Mouse (Mus musculus): ENCODE measurements around the gene Zfyve1.

Zfyve1 gene

DNA sequence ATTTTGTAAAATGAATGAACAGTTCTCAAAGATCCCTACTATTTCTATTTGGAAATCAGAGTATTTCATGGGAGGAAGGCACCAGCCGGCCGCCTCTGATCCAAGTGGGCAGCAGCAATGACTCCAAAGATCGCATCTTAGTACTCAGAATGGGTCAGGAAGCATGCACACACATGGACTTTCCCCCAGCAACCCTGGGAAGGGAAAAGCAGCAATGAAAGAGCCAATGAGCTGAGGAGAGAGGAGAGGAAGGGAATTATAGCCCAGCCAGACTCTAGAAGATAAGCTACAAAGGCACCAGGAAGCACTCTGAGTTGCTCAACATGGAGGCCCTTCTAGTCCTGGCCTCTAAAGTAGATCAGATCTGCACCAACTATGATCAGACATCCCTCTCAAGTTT, 16.7 kb downstream of the Zfyve1 start:
- DNase-seq (ENCODE audit: low spot score in 2 of 2): no peak

DNA sequence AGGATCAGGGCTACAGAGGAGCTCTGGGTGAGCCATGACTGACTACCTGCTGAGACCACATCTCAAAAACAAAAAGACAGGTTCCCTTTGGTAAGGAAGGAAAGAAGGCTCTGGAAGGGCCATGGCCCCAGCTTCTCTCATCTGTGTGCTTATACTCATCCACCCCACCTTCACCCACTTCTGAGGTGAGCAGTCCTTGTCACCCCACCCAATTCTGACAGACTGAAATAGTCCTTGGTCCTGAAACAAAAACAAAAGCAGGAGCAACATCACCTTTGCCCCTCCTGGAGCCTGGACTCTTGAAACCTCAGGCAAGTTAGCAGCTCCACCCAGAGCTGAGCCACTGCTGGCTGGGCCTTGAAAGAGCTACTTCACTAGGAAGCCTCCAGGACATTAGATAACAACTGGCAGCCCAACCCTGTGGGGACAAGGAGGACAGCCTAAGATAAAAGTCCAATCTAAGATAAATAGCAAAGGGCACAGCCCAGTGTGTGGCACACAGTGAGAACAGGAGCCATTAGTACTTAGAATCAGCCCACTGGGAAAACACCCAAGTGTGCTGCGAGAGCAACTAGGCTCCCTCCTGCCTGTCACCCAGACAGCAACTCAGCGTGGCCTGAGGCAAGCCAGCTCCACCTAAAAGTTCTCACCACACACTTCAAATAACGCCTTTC, 18.0 kb downstream of the Zfyve1 start:
- DNase-seq (ENCODE audit: low spot score in 2 of 2): no peak

DNA sequence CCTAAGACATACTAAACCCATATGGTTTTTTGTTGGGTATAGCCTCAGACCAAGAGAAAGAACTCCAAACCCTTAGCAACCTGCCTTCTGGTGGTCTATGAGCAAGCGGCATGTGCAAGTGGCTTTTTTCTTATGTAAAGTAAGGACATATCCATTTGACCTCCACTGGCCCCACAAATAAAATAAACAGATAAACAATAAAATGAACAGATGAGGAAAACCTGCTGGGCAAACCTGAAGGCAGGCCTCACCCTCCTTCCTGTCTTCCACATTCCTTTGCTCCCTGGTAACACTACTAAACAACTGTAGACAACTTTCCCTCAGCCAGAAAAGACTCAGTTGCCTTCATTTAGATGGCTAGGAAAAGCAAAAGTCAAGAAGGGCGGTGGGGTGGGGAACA, 18.7 kb downstream of the Zfyve1 start:
- DNase-seq (ENCODE audit: low spot score in 2 of 2): no peak

DNA sequence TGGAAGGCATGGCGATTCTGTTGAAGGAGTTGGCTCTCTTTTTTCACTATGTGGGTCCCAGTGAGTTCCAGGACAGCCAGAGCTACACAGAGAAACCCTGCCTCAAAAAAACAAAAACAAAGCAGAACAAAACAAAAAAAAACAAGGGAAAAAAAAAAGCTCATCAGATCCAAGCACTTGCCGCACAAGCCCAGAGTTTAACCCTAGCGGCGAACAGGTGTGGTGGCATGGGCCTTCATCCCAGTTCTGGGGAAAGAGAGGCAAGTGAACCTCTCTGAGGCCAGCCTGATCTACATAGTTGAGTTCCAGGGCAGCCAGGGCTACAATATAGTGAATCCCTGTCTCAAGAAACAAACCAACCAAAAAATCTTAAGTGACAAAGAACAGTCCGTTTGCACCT, 19.6 kb downstream of the Zfyve1 start:
- DNase-seq (ENCODE audit: low spot score in 2 of 2): no peak

DNA sequence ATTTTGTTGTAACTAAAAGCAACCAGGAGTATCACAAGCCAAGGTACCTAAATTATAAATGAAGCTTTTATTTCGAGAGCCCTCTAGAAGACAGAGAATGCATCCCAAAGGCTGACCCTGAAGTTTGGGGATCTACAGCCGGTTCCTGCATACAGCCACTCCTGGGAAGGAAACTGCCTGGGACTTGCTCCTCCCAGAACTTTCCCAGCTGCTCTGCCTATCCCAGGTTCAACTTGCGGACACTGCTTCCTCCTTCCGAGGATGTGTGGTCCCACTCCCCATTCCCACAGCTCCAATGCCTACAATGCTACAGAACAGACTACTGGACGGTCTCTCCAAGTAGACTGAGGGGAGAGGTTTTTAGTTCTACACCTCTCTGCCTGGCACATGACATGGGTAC, 24.3 kb downstream of the Zfyve1 start:
- DNase-seq (ENCODE audit: low spot score in 2 of 2): no peak

DNA sequence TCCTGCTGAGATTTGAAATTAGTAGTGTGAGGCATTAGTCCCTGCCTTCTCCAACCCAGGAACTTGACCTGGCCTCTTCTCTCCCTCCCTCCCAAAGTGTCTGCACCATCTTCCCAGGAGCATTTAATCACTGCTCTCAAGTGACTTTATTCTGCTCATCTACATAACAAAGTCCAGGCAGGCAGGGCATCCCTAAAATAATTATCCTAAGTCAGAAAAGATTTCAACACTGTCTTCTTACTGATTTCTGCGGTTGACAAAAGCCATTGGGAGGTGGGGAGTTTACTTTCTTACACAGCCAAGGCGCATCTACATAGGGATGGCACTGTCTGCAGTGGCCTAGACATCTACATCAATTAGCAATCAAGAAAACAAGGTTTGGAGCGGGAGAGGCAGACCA, 27.2 kb downstream of the Zfyve1 start:
- no peak for DNase-seq (ENCODE audit: low spot score in 2 of 2)

DNA sequence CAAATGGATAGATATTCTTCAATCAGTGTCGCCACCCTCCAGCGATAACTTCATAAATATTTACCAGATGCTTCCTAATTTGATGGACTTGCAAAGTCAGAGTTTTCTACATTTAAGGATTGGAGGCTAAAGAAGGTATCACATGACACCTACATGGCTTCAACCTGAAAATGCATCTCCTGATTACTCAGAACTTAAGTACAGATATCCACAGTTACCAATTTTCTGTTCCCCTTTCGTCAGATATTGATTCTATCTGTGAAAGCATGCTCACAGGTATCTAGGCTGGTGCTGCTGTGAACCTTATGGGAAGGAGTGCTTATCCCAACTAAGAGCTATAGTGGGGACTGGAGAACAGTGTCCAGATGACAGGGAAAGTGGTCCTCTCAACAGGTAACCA, 34.4 kb downstream of the Zfyve1 start:
- no peak for DNase-seq (ENCODE audit: low spot score in 2 of 2)

DNA sequence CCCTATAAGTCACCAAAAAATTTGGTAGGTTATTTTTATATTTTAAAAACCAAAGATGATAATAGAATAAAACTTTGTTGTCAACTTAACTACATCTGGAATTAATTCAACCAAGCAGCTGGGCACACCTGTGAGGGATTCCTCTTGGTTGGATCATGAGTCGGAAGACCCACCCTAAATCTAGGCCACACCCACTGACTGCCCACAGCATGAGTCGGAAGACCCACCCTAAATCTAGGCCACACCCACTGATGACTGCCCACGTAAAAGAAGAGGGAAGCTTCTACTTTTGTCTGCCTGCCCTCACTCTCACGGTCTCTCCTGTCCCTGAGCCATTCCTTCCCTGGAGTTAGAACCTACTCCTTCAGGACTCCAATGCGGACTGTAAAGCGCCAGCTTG, 36.8 kb downstream of the Zfyve1 start:
- DNase-seq (ENCODE audit: low spot score in 2 of 2): no peak

DNA sequence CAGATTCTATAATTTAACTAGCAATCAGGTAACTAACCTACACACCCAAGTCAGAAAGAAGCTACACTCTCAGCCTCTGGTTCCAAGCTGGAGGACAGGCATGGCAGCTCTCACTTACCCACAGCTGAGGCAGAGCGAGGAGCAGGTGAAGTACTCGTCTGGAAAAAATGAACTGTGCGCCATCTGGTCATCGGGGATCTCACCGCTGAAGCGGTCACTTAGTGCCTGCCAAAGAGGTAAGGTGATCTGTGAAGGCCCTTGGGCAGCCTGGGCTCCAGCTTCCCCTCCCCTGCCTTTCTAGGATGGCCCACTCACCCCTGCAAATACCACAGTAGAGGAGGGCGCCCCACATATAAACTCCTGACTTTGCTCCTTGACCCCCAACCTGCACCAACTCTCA, 38.5 kb downstream of the Zfyve1 start:
- no peak for DNase-seq (ENCODE audit: low spot score in 2 of 2)

DNA sequence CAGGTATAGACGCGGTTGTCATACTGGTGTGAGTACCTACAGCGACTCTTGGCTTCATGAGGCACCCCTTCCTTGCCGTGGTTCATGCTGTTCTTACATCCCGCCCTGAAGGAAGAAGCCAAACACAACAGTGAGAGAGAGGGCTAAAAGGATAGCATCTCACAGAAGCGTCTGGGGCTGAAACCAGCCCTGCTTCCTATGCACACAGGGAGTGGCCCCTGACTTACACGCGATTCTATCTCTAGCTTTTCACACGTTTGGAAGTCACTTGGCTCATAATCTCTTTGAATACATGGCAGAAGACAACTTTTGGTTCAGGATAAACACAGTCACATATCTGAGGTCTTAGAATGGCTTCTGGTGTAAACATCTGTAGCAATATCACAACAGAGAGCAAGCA, 41.4 kb downstream of the Zfyve1 start:
- DNase-seq (ENCODE audit: low spot score in 2 of 2): no peak

DNA sequence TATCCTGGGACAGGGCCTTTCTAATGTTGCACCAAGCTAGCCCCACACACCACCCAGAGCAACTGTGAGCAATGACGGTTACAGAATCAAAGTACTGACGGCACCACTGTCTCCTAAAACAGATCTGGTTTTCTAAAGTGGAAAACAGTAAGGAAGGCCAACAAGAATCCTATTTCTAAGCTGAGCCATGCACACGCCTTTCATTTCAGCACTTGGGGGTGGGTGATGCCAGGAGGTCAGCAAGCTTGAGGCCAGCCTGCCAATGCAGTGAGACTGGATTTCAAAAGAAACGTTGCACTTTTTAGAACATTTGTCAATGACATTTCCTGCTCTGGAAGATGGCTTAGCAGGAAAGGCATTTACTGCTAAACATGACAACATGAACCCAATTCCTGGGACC, 43.2 kb downstream of the Zfyve1 start:
- DNase-seq (ENCODE audit: low spot score in 2 of 2): no peak

DNA sequence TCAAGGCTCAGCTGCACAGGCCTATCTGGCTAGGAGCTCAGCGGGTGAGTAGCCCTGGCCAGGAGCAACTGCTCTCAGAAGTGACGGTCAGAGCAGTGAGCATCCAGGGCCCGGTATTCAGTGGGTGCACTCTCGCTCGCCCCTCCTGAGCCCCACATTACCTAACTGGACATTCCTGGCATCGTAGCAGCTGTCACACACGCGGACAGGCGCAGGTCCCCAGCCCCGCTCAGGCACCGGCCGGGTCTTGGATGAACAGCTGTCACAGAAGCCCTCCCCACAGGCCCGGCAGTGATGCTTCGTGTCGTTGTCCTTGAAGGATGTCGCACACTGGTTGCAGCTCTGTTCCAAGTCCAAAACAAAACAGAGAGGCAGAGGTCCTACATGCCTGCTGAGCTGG, 45.7 kb downstream of the Zfyve1 start:
- DNase-seq (ENCODE audit: low spot score in 2 of 2): no peak

DNA sequence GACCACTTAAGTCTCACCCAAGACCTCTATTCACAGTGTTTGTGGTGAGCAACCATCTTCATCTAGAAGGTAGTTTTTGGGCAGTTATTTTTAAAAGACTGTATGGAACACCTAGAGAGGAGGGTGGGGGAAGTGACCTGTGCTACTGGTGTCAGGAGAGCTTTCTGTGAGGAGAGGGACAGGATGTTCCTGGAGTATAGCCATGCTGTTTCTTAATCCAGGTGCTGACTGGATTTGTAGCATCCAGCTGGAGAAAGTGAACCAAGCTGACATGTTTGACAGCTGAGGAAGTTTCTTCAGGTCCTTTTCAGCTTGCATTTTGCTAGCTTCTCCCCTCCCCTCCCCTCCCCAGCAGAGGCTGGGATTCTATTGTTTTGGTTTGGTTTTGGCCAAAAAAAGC, 52.2 kb downstream of the Zfyve1 start:
- DNase-seq (ENCODE audit: low spot score in 2 of 2): no peak

DNA sequence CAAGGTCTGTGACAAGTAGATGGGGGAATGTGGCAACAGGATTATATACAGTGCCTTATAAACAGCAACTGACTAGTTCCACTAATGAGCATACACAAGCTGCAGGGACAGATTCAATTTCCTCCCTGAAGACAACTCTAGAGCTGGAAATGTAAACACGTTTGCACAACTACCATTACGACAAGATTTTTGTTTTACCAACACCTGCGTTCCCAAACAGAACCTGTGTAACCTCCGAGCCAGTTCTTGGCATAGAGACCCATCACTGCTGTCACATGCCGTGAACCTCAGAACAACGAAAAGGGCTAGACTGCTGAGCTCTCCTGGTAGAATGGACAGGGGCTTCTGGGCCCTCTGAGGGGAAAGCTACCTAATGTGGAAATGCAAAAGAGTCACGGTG, 53.0 kb downstream of the Zfyve1 start:
- DNase-seq (ENCODE audit: low spot score in 2 of 2): no peak

DNA sequence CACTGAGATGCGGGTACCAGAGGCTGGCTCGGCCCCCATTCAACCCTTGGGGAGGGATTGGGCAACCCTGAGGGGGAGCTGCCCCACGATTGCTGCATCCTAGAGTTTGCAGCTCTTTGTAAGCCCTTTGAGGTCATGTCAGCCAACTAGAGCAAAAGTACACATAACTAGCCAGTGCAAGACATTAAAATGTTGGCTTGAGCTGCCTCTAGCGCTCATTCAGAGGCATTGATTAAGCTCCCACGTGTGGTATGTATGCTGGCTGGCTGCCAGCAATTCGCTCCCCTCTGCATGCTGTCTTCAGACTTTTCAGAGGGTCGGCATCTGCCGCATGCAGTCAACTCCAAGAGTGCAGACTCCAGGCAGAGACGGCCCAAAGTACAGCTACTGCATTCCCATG, 61.0 kb downstream of the Zfyve1 start:
- DNase-seq (ENCODE audit: low spot score in 2 of 2): no peak

DNA sequence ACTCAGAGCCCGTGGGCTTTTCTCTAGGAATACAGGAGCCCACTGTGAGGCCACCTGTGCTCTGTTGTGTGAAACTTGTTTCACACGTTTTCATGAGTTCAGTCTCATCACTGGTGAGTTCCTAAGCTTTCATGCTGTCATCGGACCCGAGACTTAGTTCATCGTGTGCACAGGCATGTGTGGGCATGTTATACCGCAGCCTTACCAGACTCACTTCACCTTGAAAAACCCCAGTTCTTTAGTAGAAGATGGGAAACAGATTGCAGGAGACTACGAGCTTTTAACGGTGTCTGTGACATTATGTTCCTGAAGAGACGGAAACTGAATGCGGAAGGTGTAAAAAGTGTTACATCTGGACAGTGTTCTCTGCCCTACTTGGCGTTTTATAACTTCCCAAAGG, 61.6 kb downstream of the Zfyve1 start:
- DNase-seq (ENCODE audit: low spot score in 2 of 2): no peak

DNA sequence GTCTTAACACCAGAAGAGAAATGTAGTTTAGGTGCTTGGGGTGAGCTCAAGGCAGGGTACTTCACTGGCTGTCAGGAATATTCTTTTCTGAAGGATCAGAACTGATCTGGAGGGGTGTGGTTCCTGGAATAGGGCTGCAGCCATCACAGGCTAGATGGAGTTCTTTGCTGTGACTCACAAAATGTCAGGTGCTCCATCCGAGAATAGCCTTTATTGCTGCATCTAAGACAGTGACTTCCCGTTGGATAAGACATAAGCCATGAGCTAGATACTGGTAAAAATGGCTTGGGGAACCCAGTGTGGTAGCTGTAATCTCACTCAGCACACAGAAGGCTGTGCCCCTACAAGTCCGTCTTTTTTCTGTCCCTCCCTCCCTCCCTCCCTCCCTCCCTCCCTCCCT, 62.8 kb downstream of the Zfyve1 start:
- DNase-seq (ENCODE audit: low spot score in 2 of 2): no peak

DNA sequence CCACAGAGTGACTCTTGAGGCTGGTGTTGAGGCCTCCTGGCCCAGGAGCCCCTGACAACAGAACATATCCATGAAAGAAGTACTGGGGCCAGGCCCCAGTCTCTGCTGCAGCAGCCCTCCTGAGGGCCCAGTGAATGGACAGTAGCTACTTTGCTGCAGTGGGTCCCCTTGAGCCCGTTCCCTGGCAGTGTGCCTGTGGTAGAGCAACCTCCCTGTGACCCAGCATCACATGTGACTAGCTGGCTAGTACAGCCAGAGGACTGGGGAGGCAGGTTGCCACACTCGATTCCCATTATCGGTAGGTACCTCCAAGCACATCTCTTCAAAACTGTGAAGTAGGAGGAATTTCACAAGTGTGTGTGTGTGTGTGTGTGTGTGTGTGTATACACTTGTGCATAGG, 64.1 kb downstream of the Zfyve1 start:
- DNase-seq (ENCODE audit: low spot score in 2 of 2): no peak

DNA sequence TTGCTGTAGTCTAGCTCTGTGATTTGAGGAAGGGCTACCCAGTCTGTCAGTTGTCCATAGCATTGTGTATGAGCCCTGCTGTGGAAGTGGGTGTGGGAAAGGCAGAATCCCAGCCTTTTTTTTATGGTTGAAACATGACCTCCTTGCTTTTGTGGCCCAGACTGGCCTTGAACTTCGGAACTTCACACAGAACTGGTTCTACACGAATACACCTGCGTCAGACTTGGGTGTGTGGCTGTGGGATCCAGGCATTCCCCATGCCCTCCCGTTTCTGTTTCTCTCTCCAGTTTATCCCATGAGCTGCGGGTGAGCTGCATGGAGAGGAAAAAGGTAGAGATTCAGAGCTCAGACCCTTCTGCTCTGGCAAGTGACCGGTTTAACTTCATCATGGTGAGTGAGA, 65.0 kb downstream of the Zfyve1 start:
- DNase-seq (ENCODE audit: low spot score in 2 of 2): no peak

DNA sequence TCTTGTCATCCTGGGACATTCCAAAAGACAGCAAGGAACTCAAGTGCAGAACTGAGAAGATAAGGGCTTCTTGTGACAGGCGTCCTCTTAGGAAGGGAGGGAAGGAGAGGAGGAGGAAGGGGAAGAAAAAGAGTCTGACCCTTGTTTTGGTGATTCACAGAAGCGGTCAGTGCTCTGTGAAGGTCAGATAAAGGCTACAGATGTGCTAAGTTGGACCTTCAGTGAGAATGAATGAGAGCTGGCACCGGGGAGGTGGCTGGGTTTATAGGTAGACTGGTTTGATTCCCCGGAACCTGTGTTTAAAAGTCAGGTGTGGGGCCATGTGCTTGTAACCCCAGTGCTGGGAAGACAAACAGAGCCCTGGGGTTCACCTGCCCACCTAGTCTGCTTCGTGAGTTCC, 68.4 kb downstream of the Zfyve1 start:
- no peak for DNase-seq (ENCODE audit: low spot score in 2 of 2)

DNA sequence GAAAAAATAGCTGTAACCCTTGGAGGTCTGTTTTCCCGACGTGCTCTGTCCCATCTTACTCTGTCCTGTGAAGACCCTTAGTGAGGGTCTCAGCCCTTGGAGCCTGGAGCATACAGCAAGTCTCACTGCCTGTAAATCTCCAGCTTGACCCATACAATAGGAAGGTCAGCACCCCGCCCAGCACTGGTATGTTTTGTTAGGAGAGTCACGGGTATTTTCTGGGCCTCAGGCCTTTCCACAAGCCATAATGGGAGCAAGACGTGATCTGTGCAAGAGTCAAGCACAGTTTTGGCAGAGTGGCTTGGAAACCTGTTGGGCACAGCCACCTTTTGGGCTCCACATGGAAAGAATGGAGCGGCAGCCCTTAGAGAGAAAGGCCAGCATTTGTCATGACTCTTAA, 69.2 kb downstream of the Zfyve1 start:
- no peak for DNase-seq (ENCODE audit: low spot score in 2 of 2)

DNA sequence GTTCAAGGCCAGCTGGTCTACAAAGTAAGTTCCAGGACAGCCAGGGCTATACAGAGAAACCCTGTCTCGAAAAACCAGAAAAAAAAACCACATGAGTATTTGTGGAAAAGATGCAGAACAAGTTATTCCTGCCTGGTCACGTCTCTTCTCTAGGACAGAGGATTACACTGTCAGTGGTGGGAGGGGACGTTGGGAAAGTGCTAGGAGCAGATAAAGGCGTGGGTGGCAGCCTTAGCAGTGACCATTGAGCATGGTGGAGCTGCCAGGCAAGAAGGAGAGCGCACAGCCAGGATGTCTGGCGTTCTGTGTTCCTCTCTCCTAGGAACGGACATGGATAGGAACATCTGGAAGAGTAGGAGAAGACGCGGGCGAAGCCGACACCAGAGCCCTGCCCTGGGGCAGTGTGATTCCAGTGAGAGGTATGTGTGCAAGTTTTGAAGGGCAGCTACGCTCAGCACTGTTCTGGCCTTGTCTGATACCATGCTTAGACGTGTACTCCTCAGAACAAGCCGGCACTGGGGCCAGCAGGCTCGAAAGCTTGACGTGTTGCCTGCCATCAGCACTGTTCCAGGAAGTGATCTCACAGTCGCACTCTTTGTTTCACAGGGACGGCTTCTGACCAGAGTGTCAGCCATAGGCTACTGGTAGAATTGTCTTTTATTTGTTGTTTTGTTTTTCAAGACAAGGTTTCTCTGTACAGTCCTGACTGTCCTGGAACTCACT, 71.0 kb downstream of the Zfyve1 start:
- no peak for DNase-seq (ENCODE audit: low spot score in 2 of 2)

DNA sequence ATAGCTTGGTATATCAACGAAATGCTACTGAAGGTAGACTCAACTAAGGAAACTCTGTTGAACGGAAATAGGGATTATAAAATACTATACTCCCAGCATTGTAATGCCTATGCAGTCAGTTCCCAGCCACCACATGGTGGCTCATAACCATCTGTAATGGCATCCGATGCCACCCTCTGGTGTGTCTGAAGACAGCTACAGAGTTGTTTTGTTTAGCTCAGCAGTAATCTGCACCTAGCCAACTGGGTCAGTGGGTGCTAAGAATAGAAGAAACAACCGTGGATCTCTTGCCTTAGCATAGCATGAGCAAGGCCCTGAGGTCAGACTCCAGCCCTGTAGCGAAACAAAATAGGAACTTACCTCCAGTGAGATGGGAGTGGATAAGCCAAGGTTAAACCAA, 72.7 kb downstream of the Zfyve1 start:
- DNase-seq (ENCODE audit: low spot score in 2 of 2): no peak

DNA sequence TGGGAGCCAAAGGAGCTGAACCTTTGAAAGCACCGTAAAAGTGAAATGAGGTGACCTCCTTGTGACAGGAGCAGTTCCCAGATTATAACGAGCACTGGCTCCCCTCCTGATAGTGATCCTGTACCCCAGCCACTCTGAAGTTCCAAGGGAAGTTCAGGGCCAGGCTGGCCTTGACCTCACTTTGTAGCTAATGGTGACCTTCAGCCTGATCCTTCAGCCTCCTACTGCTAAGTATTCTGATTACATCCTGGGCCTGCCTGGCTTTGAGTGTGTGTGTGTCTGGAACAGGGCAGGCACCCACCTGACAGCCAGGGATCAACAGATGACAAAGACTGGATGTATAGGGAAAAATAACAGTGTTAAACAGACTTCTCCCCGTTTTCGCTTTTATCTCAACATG, 73.1 kb downstream of the Zfyve1 start:
- DNase-seq (ENCODE audit: low spot score in 2 of 2): no peak

Measured in right cerebral cortex, adult 2 months (tissue).